Mouse (Mus musculus): Measurements from ENCODE around the gene Mmrn2. TPM values are rescaled to one million over a fixed set of nuclear protein-coding genes. Genes with fewer than 3 reads are reported as not detected.

The Mmrn2 gene
- total RNA-seq (2021): 10 to 100 TPM in 1 of 2 experiments, 1 to 10 TPM in 1; 8.9 to 12.6 TPM
- long read RNA-seq, experiment 1, transcript Mmrn2-201 (7 exons, 3,974 nt): major isoform, 6 of 7 reads
- long read RNA-seq, experiment 1, partial matches to known transcripts: 0 of 7 reads
- long read RNA-seq, experiment 1, other reads (novel, unspliced or antisense): 1 of 7 reads
- long read RNA-seq, experiment 2, transcript Mmrn2-201 (7 exons, 3,974 nt): major isoform, 10 of 11 reads
- long read RNA-seq, experiment 2, partial matches to known transcripts: 1 of 11 reads
- long read RNA-seq, experiment 2, other reads (novel, unspliced or antisense): 0 of 11 reads

- no peak for DNase-seq (ENCODE audit: low spot score)
These were observed at the start of gene Mmrn2 for GRCm38 (mm10) chr14:34375415-34375904. TSS of gene Mmrn2 (plus strand) at chr14:34375465.

- DNase-seq (ENCODE audit: low spot score): no peak
These were observed 48.7 kb upstream of the Mmrn2 start for GRCm38 (mm10) chr14:34326606-34327005.

- no peak for DNase-seq (ENCODE audit: low spot score)
These were observed 47.6 kb upstream of the Mmrn2 start for GRCm38 (mm10) chr14:34327618-34328017.

GRCm38 (mm10) chr14:34330657-34331158 lies 44.6 kb upstream of the Mmrn2 start:
- no peak for DNase-seq (ENCODE audit: low spot score)

GRCm38 (mm10) chr14:34331886-34332285 lies 43.4 kb upstream of the Mmrn2 start:
- DNase-seq (ENCODE audit: low spot score): no peak

GRCm38 (mm10) chr14:34332476-34332875 lies 42.8 kb upstream of the Mmrn2 start:
- no peak for DNase-seq (ENCODE audit: low spot score)

GRCm38 (mm10) chr14:34339446-34339845 lies 35.8 kb upstream of the Mmrn2 start:
- no peak for DNase-seq (ENCODE audit: low spot score)

- DNase-seq (ENCODE audit: low spot score): no peak
These were observed 33.3 kb upstream of the Mmrn2 start for GRCm38 (mm10) chr14:34341993-34342392.

GRCm38 (mm10) chr14:34343078-34343477 lies 32.2 kb upstream of the Mmrn2 start:
- DNase-seq (ENCODE audit: low spot score): no peak

GRCm38 (mm10) chr14:34344361-34344760 lies 30.9 kb upstream of the Mmrn2 start:
- DNase-seq (ENCODE audit: low spot score): no peak

GRCm38 (mm10) chr14:34345771-34346566 lies 29.3 kb upstream of the Mmrn2 start:
- no peak for DNase-seq (ENCODE audit: low spot score)

GRCm38 (mm10) chr14:34347084-34347483 lies 28.2 kb upstream of the Mmrn2 start:
- no peak for DNase-seq (ENCODE audit: low spot score)

- DNase-seq (ENCODE audit: low spot score): no peak
These were observed 27.0 kb upstream of the Mmrn2 start for GRCm38 (mm10) chr14:34348301-34348700.

- peak; percentile 20 for DNase-seq (ENCODE audit: low spot score)
These were observed 26.3 kb upstream of the Mmrn2 start for GRCm38 (mm10) chr14:34349007-34349406.

- DNase-seq (ENCODE audit: low spot score): no peak
These were observed 23.6 kb upstream of the Mmrn2 start for GRCm38 (mm10) chr14:34351660-34352059.

GRCm38 (mm10) chr14:34352523-34352922 lies 22.7 kb upstream of the Mmrn2 start:
- no peak for DNase-seq (ENCODE audit: low spot score)

- no peak for DNase-seq (ENCODE audit: low spot score)
These were observed 21.9 kb upstream of the Mmrn2 start for GRCm38 (mm10) chr14:34353326-34353725.

- DNase-seq (ENCODE audit: low spot score): no peak
These were observed 20.8 kb upstream of the Mmrn2 start for GRCm38 (mm10) chr14:34354456-34354855.

GRCm38 (mm10) chr14:34355301-34355700 lies 20.0 kb upstream of the Mmrn2 start, which contains the start of gene Fam25c:
TSS of gene Fam25c (minus strand) at chr14:34355433.
- no peak for DNase-seq (ENCODE audit: low spot score)

- DNase-seq (ENCODE audit: low spot score): no peak
These were observed 17.4 kb upstream of the Mmrn2 start for GRCm38 (mm10) chr14:34357671-34358455.

GRCm38 (mm10) chr14:34359676-34360244 lies 15.5 kb upstream of the Mmrn2 start:
- no peak for DNase-seq (ENCODE audit: low spot score)
